Mouse (Mus musculus) liver, postnatal 0 days (tissue): Measurements from ENCODE around the gene Add1. TPM values are rescaled to one million over a fixed set of nuclear protein-coding genes. Genes with fewer than 3 reads are reported as not detected.

Experiments used
- ATAC-seq: fragments of 200-750 bp; cut with Nextera tagmentation; 2 replicates; pipeline ENCODE4 v1.8.0; 2017; ENCODE audit warnings: mild to moderate bottlenecking, moderate library complexity
- DNase-seq: peaks from one replicate; pipeline ENCODE4 v3.0.0-alpha.2; 2016
- H3K27ac ChIP-seq: fragments of 300-500 bp; sonication (generic); 2 replicates; pipeline ENCODE4 v1.5.1; 2014; ENCODE audit warnings: antibody characterized with exemption, moderate library complexity, mild to moderate bottlenecking, low read depth
- H3K27me3 ChIP-seq: fragments of 300-500 bp; sonication (generic); 2 replicates; pipeline ENCODE4 v1.6.1; 2014; ENCODE audit warnings: low read length, control low read depth, mixed read lengths; ENCODE audit not compliant: insufficient read depth
- H3K36me3 ChIP-seq: fragments of 300-500 bp; sonication (generic); replicated peaks from 2 replicates; pipeline ENCODE4 v1.6.1; 2014; ENCODE audit warnings: mild to moderate bottlenecking, control low read depth, low read length, moderate library complexity, mixed read lengths; ENCODE audit not compliant: insufficient read depth
- H3K4me1 ChIP-seq: fragments of 300-500 bp; sonication (generic); 2 replicates; pipeline ENCODE4 v1.6.1; 2014; ENCODE audit warnings: antibody characterized with exemption, mild to moderate bottlenecking, control low read depth; ENCODE audit not compliant: insufficient read depth
- H3K4me2 ChIP-seq: fragments of 300-500 bp; sonication (generic); 2 replicates; pipeline ENCODE4 v1.6.1; 2014; ENCODE audit warnings: low read depth, mild to moderate bottlenecking, low read length, moderate library complexity, mixed read lengths
- H3K4me3 ChIP-seq: fragments of 300-500 bp; sonication (generic); 2 replicates; pipeline ENCODE4 v1.5.1; 2014; ENCODE audit warnings: low read depth, low read length
- H3K9ac ChIP-seq: fragments of 300-500 bp; sonication (generic); replicated peaks from 2 replicates; pipeline ENCODE4 v1.6.1; 2014; ENCODE audit warnings: mild to moderate bottlenecking, moderate library complexity
- H3K9me3 ChIP-seq: fragments of 300-500 bp; sonication (generic); 2 replicates; pipeline ENCODE4 v1.6.1; 2016; ENCODE audit warnings: mild to moderate bottlenecking, control low read depth, low read length, mixed read lengths
- CTCF ChIP-seq: sonication (generic); IDR thresholded peaks from 2 replicates; pipeline ENCODE4 v1.5.1; 2016; ENCODE audit warnings: antibody characterized with exemption, low read depth
- EP300 ChIP-seq: IDR thresholded peaks from 2 replicates; pipeline ENCODE4 v1.6.1; 2016; ENCODE audit warnings: antibody characterized with exemption, low read depth, mild to moderate bottlenecking
- WGBS: fragments of 180-500 bp; shearing (Covaris S2); extraction: QIAGEN DNeasy Blood & Tissue Kit; methylation state at CpG from one replicate; pipeline ENCODE4 v1.1.7; 2014; ENCODE audit not compliant: insufficient replicate concordance; 5-methylcytosine and 5-hydroxymethylcytosine counted together
- polyA plus RNA-seq: library from polyadenylated mRNA; unstranded; fragments of >200 nt; fragmentation: Nextera tagmentation; extraction: Ambion mirVana; gene quantifications from 2 replicates; pipeline ENCODE4 v1.2.1, GENCODE M21; 2015

Add1 gene
- polyA plus RNA-seq, 1 experiment from 2014 or later: 54.8 TPM

- 79% methylated on average over 7 of the region's 7 CpGs for WGBS
- Histone ChIP-seq H3K36me3 (no peaks in the 10 kb centered on the region), H3K4me1 (peaks cover 42% of the 10 kb centered on the region), H3K27ac (no peak overlapping the region), H3K9ac (no peak overlapping the region), H3K4me3 (no peak overlapping the region), H3K27me3 (no peaks in the 10 kb centered on the region), H3K9me3 (no peaks in the 10 kb centered on the region), H3K4me2 (no peak overlapping the region)
- TF ChIP-seq CTCF: no peak
- TF ChIP-seq EP300: no peak
- DNase-seq (no peak), ATAC-seq (no peak)
Observed at GRCm38 (mm10) chr5:34535831-34536230, 37.6 kb upstream of the Add1 start.

GRCm38 (mm10) chr5:34538079-34538478, 35.4 kb upstream of the Add1 start:
- Histone ChIP-seq H3K4me2 (no peak overlapping the region), H3K36me3 (no peaks in the 10 kb centered on the region), H3K27ac (0 out of 2 replicates have a peak overlapping the region, but pooled peaks have one; percentile 44), H3K9ac (no peak overlapping the region), H3K4me1 (peaks cover 23% of the 10 kb centered on the region), H3K4me3 (no peak overlapping the region), H3K9me3 (no peaks in the 10 kb centered on the region), H3K27me3 (no peaks in the 10 kb centered on the region)
- no peak for TF ChIP-seq EP300
- TF ChIP-seq CTCF: no peak
- no peak for ATAC-seq
- WGBS: 53% methylated on average over 7 of the region's 7 CpGs
- no peak for DNase-seq

GRCm38 (mm10) chr5:34538527-34538926, 34.9 kb upstream of the Add1 start:
- Histone ChIP-seq H3K4me2 (no peak overlapping the region), H3K4me3 (no peak overlapping the region), H3K27ac (0 out of 2 replicates have a peak overlapping the region, but pooled peaks have one; percentile 44), H3K9me3 (no peaks in the 10 kb centered on the region), H3K4me1 (peaks cover 19% of the 10 kb centered on the region), H3K36me3 (no peaks in the 10 kb centered on the region), H3K9ac (no peak overlapping the region), H3K27me3 (no peaks in the 10 kb centered on the region)
- DNase-seq (no peak), ATAC-seq (no peak)
- 29% methylated on average over 5 of the region's 5 CpGs for WGBS
- TF ChIP-seq CTCF (peak; percentile 58), EP300 (no peak)

- Histone ChIP-seq H3K9me3 (no peaks in the 10 kb centered on the region), H3K9ac (no peak overlapping the region), H3K4me2 (no peak overlapping the region), H3K27me3 (no peaks in the 10 kb centered on the region), H3K4me1 (peaks cover 16% of the 10 kb centered on the region), H3K27ac (no peak overlapping the region), H3K36me3 (no peaks in the 10 kb centered on the region), H3K4me3 (no peak overlapping the region)
- no peak for ATAC-seq
- DNase-seq: no peak
- WGBS: 61% methylated on average over 2 of the region's 2 CpGs
- no peak for TF ChIP-seq CTCF
Observed at GRCm38 (mm10) chr5:34539121-34539520, 34.3 kb upstream of the Add1 start.

GRCm38 (mm10) chr5:34542166-34542565, 31.3 kb upstream of the Add1 start:
- Histone ChIP-seq H3K36me3 (no peaks in the 10 kb centered on the region; the same call in 1 of the 2 replicates), H3K27ac (peak overlapping the region; percentile 78), H3K4me3 (no peak overlapping the region), H3K4me2 (no peak overlapping the region), H3K4me1 (peaks cover 13% of the 10 kb centered on the region), H3K27me3 (no peaks in the 10 kb centered on the region), H3K9me3 (no peaks in the 10 kb centered on the region), H3K9ac (no peak overlapping the region)
- no peak for ATAC-seq
- no peak for DNase-seq
- WGBS: 67% methylated on average over 1 of the region's 1 CpGs
- TF ChIP-seq CTCF: no peak
- TF ChIP-seq EP300: no peak

- 20% methylated on average over 4 of the region's 4 CpGs for WGBS
- H3K27ac ChIP-seq: peak overlapping the region; percentile 78
- H3K4me2 ChIP-seq: peak overlapping the region; percentile 63
- H3K9ac ChIP-seq: no peak overlapping the region; the same call in 1 of the 2 replicates
- peak; percentile 54 for DNase-seq
- H3K27me3 ChIP-seq: no peaks in the 10 kb centered on the region
- ATAC-seq: peak; percentile 58
- TF ChIP-seq CTCF: no peak
- TF ChIP-seq EP300: no peak
- H3K4me3 ChIP-seq: peak overlapping the region; percentile 44
- no peaks in the 10 kb centered on the region; the same call in 1 of the 2 replicates for H3K36me3 ChIP-seq
- H3K9me3 ChIP-seq: no peaks in the 10 kb centered on the region
- H3K4me1 ChIP-seq: peaks cover 10% of the 10 kb centered on the region
Observed at GRCm38 (mm10) chr5:34543114-34543513, 30.4 kb upstream of the Add1 start.

- H3K4me1 ChIP-seq: peaks cover 19% of the 10 kb centered on the region
Observed at GRCm38 (mm10) chr5:34547410-34547809, 26.1 kb upstream of the Add1 start.

More at GRCm38 (mm10) chr5:34547410-34547809, 26.1 kb upstream of the Add1 start:
- H3K9ac ChIP-seq: no peak overlapping the region
- DNase-seq (no peak), ATAC-seq (no peak)
- TF ChIP-seq EP300 (no peak), CTCF (peak; percentile 82)
- H3K36me3 ChIP-seq: peaks cover 8% of the 10 kb centered on the region
- H3K9me3 ChIP-seq: no peaks in the 10 kb centered on the region
- H3K27ac ChIP-seq: no peak overlapping the region
- H3K27me3 ChIP-seq: no peaks in the 10 kb centered on the region
- H3K4me3 ChIP-seq: no peak overlapping the region
- H3K4me2 ChIP-seq: no peak overlapping the region
